Mouse (Mus musculus): ENCODE data around the gene Slc6a9.
A peak's percentile ranks its signal among the peaks of the same experiment; 100 is the strongest.

Slc6a9 gene

GRCm38 (mm10) chr4:117882701-117883691 lies 48.7 kb downstream of the Slc6a9 start, which contains the start of gene B4galt2:
TSS of gene B4galt2 (minus strand) at chr4:117883487.
- peak; percentile 78 to 83 for DNase-seq

DNA sequence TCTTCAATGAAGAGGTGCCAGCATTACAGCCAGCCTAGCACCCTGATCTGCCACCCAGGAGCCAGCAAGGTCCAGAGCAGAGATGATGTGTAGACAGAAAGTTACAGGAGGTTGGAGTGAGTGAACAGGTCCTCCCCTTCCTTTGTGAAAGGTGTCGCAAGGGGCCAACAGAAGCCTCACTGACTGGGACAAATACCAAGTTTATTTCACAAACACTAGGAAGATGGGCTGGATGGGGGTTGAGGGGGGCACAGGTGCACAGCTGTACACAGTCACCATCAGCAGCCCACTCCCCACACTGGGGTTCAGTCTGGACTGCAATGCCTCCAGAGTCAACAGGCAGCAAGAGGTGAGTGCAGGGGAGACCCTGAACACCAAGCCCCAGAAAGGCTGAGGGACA lies 49.8 kb downstream of the Slc6a9 start:
- DNase-seq, result no peak

GRCm38 (mm10) chr4:117885093-117885492 lies 50.8 kb downstream of the Slc6a9 start:
- DNase-seq, result no peak

DNA sequence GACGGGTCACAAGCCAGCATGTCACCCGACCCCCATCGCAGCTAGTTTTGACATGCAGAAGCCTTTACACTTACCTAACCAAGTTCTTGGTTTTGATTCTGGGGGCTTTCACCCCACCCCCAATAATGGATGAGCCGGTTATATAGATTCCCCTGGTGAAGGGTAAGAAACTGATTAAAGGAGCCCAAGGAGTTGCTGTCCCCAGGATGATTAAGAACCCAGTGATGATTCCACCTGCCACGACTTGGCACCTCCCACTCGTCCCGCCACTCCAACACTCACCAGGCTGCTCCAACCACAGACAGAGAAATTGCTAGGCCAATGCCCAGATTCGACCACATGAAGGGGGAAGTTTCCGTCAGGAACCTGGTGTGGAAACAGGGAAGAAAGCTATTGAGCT lies 51.7 kb downstream of the Slc6a9 start:
- no peak for DNase-seq

GRCm38 (mm10) chr4:117886644-117887043 lies 52.3 kb downstream of the Slc6a9 start:
- peak in 1 of 2 experiments; percentile 71 for DNase-seq

- DNase-seq, result peak; percentile 98
These were observed 52.8 kb downstream of the Slc6a9 start, which contains the start of gene Atp6v0b for GRCm38 (mm10) chr4:117887133-117887532. TSS of gene Atp6v0b (minus strand) at chr4:117887333.

DNA sequence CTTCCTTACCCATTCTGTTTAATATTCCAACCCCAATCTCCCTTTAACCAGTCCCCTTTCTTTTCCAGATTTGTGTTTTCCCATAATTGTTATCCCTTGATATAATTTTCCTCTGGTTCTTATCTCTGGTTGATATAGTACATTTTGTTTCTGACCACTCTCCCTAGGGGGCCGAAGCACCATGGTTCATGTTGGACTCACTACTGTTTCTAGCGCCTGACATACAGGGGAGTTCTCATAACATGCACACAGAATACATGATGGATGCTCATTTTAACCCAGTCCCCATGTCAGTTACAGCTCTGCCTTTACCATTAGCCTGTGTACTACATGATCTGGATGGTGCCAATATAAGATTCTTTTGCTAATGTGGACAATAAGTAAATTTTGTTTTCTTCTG lies 53.6 kb downstream of the Slc6a9 start:
- DNase-seq, result no peak

- no peak for DNase-seq
These were observed 55.2 kb downstream of the Slc6a9 start for GRCm38 (mm10) chr4:117889471-117889870.

DNA sequence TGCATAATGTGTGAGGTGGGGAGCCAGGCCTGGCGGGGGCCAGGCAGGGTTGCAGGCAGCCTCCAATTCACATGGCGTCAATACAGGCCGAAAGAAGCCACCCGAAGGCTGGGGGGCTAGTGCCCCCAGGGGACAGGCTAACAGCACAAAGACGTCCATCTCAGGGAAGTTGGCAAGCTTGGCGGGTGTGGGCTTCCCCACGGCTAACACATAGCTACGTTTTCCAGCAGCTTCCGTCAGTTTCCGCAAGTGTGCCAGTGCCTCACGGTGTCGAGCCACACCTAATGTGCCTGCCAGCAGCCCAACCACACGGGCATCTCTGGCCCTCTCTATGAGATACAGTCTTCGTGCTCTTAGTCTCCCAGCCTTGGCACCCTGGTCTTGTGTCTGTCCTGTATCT lies 55.7 kb downstream of the Slc6a9 start:
- DNase-seq, result no peak

GRCm38 (mm10) chr4:117890750-117891149 lies 56.4 kb downstream of the Slc6a9 start:
- DNase-seq, result no peak

- peak; percentile 90 to 93 for DNase-seq
These were observed 57.4 kb downstream of the Slc6a9 start, which contains the start of gene Dph2 for GRCm38 (mm10) chr4:117891738-117892161. TSS of gene Dph2 (minus strand) at chr4:117892032.

- no peak for DNase-seq
These were observed 59.1 kb downstream of the Slc6a9 start for GRCm38 (mm10) chr4:117893376-117893775.

DNA sequence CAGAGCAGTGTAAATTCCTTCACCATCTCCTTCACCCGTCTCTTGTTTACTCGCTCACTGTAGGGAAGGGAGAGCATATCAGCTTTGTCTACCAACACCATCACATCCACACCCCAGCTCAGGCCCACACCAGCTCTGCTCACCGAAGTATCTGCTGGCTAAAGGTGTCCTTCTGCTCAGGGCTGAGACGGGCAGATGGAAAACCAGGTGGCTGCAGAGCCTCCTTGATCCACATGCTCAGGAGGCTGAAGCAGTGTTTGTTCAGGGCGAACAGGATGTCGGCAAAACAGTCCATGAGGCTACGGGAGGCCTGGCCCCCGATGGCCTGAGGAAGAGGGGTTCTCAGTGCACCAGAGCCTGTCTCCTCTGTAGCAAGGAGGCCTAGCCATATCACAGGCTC lies 60.3 kb downstream of the Slc6a9 start:
- DNase-seq, result no peak

DNA sequence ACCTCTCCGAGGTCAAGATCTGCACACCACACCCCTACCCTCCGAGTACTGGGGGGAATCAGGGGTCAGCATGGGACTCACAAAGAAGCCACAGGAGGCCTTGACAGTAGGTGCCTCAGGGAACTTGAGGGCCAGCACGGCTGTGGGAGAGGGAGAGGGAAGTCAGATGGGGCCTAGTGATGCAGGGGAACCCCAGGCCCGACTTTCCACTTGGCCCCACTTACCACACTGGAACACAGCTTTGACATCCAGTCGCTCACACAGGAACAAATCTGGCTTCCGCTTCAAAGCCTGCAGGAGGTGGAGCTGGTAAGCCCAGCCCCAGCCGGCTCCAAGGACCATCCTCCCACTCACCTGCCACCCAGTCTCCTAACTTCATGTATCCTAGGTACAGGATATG lies 61.0 kb downstream of the Slc6a9 start:
- DNase-seq, result peak in 1 of 2 experiments; percentile 40

DNA sequence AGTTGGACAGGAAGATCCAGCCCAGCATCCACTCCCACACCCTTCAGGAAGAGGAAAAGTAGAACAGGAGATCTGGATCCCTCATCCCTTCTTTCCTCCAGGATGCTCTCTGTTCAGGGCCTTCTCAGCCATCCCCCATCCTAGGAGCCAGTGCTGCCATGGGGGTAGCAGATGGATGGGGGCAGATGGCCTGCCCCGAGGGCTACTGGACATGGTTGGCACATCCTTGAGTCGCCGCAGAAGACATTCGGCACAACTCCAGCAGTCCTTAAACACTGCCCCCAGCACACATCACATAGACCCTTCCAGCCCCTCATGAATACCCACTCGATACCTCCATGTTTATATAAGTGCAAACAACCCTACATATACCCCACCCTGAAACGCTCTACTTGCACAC lies 61.7 kb downstream of the Slc6a9 start:
- peak; percentile 86 to 88 for DNase-seq

GRCm38 (mm10) chr4:117898111-117898510 lies 63.8 kb downstream of the Slc6a9 start:
- no peak for DNase-seq

GRCm38 (mm10) chr4:117904094-117904493 lies 69.8 kb downstream of the Slc6a9 start:
- no peak for DNase-seq

DNA sequence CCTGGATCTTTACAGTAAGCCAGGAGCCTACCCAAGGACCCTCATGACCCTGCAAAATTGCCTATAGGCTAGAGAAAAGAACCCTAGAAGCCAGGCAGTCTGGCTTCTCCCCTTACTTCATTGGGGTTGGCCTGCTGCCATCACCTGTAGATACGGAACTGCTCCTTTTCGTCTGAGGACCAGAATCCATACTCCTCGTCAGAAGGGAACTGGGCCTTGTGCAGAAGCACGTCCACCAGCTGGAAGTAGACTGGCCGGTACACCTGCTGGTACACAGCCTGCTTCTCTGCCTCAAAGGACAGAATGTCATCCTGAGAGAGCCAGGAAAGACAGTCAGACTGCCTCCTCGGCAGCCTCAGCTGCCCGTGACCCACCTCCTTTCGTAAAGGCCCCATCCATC lies 70.5 kb downstream of the Slc6a9 start:
- DNase-seq, result peak; percentile 57 to 60

DNA sequence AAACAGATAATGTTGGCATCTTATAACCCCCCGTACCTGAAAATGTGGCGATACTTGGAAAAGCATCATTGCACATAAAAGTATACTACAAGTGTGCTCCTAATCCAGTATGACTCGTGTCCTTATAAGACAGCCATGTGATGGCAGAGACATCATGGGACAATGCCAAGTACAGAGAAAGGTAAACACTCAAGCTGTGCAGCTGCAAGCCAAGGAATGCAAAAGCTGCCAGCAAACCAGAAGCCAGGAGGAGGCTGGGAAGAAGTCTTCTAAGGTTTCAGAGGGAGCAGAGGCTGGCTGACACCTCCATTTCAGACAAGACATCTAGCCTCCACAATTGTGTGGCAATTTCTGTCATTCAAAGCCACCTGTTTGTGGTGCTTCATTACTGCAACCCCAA lies 71.9 kb downstream of the Slc6a9 start:
- peak in 1 of 2 experiments; percentile 61 for DNase-seq

- DNase-seq, result peak; percentile 57 to 60
These were observed 74.6 kb downstream of the Slc6a9 start for GRCm38 (mm10) chr4:117908834-117909453.

DNA sequence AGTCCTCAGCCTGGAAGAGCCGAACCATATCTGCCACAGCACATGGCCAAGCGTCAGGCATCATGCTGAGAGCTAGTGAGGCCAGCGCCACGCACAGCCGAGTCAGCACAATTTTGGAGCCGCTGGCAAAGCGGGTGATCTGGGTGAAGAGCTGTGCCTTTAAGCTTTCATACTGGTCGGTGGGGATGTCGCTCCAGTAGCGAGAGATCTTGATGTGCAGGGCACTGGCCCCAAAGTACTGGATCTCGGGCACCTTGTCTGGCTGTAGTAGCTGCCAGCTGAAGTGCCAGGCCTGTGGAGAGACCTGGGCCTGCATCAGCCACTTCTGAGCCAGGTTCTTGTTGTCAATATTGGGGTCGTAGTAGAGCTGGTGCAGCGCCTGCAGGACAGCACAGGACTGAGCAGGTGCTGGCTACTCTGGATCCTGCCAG lies 77.8 kb downstream of the Slc6a9 start:
- peak; percentile 74 for DNase-seq

DNA sequence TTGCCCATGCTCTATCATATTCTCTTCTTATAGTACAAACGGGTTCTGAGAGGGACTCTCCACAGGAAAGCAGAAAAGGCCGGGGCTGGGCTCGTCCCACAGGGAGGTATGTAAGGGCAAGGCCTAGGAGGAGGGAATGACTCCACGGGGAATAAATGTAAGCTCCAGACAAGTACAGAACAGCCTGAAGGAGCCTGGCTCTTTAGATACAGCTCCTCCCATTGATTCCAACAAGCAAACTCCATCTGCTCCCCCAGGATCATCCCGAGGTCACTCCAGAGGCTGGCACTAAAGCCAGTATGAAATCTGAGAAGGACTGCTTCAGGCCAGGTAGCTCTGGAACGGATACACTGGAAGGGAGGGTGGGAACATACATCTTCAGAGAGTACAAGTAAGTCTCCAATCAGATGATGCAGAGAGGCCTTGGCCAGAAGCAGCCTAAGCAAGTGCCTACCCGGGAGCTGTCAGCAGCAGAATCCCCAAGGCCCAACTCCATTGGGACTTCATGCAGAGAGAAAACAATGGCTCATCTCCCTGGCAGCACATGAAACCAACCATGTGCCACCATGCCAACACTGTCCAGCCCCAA lies 78.5 kb downstream of the Slc6a9 start:
- DNase-seq, result peak in 1 of 2 experiments; percentile 47

GRCm38 (mm10) chr4:117913421-117913820 lies 79.1 kb downstream of the Slc6a9 start:
- peak; percentile 94 for DNase-seq
